Mouse (Mus musculus) testis, postnatal 14 days (tissue): ENCODE results near the gene Tiam2.
A peak's percentile ranks its signal among the peaks of the same experiment; 100 is the strongest.

Source experiments
- DNase-seq: peaks from one replicate; pipeline ENCODE4 v3.0.0; 2021; ENCODE audit warnings: low spot score

Gene Tiam2

DNA sequence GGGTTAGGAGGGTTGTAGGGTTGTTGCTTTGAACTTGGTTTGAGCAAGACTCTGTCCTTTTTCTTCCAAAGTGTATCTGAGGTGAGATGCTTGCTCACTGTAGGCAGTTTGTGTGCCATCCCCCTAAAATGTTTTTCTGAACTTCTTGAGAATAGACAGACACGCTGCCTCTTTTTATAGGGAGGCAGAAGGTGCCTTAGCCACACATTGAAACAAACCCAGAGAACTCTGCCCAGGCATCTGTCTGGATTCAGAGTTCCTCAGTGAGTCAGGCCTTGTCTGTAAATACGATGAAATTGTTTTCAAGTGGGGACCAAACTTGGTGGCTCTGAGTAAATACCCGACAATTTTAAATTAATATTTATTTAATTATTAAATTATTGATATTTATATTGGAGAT, 172.2 kb downstream of the Tiam2 start:
- DNase-seq: no peak

DNA sequence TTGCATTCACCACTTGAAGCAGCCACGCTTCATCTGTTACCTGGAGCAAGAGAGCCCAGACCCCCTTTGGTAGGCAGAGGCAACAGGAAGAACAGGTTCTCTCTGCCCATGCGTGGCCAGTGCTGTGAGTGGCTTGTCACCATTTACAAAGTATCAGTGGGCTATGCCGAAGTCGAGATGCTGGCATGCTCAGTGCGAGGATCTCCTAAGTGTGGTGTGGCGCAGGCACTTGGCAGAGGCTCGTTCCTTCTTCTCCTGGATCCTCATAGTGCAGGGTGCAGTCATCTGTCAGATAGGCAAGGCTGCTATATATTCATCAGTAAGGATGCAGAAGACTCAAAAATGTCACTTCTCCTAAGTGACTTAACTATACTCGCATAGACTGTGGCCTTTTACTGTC, 173.1 kb downstream of the Tiam2 start:
- DNase-seq: no peak

DNA sequence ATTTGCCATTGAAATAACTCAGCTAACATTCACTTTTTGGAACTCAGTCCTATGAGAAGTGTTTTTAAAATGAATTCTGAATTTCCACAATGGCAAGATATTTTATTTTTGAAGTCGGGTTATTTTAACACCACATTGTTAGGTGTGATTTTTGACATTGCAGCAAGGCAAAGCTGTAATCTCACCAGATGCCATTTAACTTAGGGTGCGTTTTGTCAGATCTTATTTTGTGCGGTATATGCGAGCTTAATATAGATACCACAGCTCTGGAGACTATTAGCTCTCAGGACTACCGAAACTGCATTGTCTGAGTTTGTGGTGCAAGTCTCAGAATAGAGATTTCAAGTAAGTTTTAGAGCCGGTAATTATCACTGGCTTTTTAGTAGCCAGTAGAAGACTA, 173.7 kb downstream of the Tiam2 start:
- no peak for DNase-seq

DNA sequence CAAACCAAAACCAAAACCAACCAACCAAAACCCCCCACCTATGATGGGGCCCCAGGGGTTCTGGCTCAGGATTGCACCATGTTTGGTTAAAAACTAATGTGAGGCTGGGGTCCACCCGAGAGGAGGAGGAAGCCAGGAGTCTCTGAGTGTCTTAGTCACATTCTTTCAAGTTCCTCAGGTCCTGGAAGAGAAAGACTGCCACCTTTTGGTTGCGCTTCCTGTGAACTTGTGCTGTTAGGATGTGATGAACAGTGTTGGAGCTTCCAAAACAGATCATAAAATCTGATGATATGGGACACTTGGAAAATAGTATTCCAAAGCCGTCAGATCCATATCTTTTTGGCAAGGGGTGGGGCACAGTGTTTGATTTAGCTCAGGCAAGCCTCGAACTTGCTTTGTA, 174.6 kb downstream of the Tiam2 start:
- DNase-seq: no peak

DNA sequence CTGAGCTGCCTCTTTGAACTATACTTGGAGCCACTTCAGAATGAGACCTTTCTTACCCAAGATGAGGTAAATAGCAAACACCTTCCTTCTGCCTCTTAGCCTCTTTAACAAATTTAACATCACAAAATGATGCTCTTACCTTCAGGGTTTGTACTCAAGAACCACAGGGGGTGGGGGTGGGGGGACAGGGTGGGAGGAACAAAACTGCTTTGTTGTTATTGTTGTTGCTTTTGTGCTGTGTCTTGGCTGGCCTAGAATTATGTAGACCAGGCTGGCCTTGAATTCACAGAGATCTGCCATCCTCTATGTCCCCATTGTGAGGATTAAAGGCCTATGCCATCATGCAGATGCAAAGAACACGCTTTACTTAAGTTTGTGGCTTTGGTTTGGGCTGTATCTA, 179.3 kb downstream of the Tiam2 start:
- no peak for DNase-seq

DNA sequence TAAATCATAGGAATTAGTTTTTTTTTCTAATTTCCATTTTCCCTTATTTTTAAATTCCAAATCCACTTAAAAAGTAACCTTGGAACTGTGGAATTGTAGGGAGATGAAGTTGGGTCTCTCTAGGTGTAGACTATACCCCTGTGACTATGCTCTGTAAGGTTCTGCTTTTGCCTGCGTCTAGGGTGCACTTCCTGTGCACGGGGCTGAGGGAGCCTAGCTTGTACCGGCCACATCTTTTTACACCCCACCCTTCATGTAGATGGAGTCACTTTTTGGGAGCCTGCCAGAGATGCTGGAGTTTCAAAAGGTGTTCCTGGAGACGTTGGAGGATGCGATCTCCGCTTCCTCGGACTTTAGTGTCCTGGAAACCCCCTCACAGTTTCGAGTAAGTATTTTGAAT, 180.1 kb downstream of the Tiam2 start:
- no peak for DNase-seq

DNA sequence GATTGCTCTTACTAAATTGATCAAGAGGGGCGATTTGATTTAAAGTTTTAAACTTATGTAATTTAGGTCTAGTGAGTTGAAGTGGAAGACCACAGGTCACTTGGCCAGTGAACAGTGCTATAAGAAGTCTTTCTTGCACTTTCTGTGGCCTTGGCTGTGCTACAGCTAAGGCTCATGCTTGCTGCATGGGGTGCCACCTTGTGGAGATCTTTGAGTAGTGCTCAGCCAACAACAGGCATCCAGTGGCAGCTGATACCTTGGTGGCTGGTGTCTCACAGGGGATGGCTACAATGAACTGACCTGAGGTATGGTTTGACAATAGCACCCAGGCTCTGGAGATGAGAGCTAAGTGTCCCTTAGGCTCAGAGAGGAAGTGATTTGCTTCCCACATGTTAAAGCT, 183.5 kb downstream of the Tiam2 start:
- peak; percentile 21 for DNase-seq

DNA sequence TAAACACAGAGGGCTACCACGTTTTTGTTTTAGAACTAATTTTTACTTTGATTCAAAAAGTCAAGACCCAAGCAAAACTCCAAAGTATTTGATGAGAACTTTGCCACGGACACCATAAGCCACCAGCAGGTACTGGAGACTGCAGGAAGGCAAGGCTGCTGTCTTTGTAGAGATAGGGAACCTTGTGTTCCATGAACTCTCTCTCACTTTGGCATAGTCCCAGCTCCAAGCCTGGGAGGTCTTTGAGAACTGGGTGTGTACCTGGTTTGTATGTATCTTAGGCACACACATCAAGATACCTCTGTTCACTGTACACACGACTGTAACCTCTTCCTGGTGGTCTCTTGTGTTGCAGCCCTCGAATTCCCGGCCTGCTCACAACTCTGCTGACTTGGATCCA, 187.9 kb downstream of the Tiam2 start:
- no peak for DNase-seq

DNA sequence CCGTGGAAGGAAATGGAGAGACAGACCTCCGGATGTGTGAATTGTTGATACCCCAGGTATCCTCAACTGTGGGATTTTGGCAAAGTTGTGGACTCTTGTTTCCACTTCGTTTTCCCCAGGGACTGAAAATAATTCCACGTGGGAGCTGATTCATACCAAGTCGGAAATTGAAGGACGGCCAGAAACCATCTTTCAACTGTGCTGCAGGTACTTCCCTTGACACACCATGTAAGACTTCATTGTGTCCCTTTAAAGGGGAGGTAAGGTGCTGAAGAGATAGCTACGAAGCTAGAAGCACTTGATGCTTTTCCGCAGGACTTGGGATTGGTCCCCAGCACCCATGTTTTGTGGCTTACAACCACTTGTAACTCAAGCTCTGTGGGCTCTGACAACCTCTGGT, 189.5 kb downstream of the Tiam2 start:
- DNase-seq: no peak

DNA sequence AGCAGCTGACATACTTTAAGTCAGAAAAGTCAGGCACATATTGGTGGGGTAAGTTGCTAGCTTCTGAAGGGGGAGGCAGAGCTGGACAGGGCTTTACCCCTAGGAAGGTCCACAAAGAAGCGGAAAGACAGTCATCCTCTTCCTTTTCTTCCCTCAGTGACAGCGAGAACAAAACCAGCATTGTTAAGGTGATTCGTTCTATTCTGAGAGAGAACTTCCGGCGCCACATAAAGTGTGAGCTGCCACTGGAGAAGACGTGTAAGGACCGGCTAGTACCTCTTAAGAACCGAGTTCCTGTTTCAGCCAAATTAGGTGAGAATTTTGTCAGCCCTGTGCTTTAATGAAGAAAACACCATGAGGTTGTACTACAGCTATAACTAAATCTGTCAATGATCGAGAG, 190.0 kb downstream of the Tiam2 start:
- no peak for DNase-seq

DNA sequence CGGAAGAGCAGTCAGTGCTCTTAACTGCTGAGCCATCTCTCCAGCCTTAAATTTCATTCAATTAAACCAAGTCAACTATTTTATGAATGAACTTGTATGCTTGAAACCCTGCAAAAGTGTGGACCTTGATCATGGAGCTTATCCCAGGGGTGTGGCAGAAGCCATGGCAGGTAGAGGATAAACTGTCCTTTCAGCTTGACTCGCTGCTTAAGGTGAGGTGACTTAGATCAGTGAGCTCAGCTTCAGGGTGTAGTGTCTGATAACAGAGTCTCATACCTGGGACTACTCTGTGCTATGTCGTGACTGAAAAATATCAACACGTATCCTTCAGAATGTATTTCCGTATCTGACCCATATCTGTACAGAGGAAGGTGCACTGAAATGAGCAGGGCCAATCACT, 194.0 kb downstream of the Tiam2 start:
- no peak for DNase-seq

DNA sequence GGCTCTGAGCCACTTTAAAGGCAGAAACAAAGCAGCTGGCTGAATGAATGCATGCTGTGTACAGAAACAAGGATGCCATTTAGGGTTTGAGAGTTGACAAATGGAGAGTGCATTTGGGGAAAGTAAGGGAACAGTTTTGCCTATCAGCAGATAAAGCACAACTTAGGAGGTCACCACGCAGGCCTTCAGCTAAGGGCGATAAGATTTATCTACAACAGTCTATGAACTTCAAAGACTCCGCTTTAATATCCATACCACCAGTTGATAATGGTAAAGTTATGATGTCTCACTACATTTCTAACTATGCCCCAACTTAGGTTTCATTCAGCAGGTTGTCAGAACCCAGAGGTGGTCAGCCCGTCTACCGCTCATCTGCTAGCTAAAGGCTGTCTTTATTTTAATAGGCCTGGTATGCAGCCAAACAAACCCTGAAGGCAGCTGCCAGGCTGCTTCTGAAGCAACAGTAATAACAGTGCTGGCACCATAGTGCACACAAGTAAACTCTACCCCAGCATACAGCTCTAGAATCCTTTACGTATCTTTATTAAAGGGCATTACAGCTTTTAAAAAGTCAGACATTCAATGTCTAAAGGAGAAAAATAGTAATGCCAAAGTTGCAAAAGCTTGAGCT, 201.6 kb downstream of the Tiam2 start:
- DNase-seq: no peak

DNA sequence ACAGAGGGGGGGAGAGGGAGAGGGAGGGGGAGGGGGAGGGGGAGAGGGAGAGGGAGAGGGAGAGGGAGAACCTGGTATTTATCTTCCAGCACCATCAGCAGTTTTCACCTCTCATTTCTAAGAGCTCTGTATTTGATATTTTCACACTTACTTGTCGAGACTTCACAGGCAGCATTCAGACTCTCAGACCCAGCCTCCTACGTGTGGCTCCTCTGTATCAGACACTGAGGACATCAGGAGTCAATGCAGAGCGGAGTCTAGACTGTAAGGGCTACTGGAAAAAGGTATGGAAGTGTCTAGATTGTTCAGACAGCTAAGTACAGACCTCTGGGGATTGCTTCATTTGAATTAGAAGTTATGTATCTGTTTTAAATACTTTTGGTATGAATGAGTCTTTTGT, 203.2 kb downstream of the Tiam2 start:
- no peak for DNase-seq

DNA sequence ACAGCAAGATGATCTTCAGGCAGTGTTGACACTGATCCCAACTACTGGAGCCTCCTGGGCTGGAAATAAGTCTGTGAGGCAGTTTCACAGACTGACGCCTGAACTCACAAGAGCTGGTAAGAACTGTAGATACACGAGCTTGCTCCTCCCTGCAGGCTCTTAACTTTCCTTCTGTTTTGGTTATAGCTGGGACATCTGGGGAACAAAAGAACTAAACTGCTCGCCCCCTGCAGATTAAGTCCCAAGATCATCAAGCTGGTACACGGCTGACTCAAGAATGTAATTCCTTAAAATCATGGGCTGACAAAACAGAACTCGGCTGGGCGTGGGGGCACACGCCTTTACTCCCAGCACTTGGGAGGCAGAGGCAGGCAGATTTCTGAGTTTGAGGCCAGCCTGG, 204.2 kb downstream of the Tiam2 start:
- no peak for DNase-seq

DNA sequence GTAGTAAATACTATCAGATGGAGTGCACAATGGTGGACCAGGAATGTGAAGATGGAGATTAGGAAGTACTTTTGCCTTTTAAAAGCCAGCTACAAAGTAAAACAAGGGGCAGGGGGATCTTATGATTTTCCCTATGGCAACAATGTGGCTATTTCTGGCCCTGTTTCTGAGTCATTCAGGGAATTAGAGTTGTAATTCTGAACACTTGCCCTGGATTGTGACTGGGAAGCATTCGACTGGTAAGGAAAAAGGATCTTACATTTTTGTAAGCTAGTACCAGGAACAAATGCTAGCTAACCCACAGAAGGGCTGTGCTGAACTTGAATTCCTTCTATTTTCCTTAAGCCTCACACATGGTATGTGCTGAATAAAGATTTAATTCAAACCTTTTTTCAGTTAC, 205.3 kb downstream of the Tiam2 start:
- DNase-seq: no peak

DNA sequence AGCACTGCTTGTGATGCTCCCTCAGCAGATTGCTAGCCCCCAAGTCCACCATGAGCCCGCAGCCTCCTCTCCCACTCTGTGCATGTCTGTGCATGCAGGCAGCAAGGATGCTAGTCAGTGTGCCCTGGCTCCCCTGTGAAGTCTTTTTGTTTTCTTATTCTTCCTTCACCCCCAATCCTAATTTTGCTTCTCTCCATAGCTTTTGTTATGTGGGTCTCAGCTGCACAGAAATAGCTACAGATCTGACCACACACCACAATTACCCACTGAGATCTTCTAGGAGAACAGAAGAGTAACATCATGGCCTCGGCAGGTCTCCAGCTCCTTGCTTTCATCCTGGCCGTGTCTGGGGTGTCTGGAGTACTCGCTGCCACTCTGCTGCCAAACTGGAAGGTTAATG, 205.9 kb downstream of the Tiam2 start, which contains the start of gene Cldn20:
Gene Cldn20, plus strand, starts transcription at position 301 of the 400 bp plus-strand sequence.
- no peak for DNase-seq

DNA sequence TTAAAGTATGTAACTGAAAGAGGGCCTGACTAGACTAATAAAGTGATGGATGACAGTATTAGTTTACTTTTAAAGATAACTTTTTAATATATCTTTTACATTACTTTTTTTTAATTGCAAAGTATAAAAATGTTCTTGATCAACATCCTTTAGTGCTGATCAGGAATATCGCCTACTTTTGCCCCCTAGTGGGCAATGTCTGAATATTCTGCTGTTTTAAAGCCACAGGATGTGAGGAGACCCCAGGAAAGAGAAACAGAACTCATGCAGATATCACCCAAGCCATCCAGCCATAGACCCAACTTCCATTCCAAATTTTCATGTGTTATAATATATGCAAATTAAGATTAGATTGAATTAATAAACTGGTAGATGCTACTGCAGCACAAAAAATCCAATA, 207.1 kb downstream of the Tiam2 start:
- DNase-seq: no peak

DNA sequence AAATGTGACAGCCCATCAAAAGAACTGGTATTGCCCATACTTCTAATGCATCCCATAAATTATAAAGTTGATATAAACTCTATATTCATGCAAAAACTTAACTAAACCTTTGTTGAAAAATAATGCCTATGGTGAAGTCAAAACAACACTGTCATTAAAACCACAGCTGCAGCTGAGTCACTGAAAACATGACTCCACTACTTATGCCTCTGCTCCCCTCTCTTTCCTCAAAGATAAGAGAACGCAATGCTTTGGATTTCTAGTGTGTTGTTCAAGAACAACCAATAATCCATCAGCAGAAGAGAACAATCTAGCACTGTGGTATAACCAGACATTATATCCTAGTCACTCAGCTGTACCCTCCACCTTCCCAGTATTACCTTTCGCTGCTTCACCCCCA, 213.9 kb downstream of the Tiam2 start:
- no peak for DNase-seq

DNA sequence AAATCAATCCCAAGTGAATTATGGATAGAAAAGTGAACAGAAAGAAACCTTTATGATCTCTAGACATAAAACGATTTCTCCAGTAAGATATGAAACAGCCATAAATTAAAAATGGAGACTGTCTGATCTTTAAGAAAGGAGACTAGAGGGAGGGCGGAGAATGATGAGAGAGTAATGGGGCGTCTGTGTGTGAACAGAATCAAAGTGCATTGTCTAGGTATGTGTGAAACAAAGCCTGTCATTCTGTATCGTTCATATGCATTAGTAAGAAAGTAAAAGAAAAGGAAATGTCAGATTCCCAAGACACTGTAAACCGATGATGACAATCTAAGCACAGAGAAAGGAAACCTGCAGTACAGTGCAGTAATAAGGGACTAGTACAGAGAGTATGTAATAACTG, 214.7 kb downstream of the Tiam2 start:
- no peak for DNase-seq

DNA sequence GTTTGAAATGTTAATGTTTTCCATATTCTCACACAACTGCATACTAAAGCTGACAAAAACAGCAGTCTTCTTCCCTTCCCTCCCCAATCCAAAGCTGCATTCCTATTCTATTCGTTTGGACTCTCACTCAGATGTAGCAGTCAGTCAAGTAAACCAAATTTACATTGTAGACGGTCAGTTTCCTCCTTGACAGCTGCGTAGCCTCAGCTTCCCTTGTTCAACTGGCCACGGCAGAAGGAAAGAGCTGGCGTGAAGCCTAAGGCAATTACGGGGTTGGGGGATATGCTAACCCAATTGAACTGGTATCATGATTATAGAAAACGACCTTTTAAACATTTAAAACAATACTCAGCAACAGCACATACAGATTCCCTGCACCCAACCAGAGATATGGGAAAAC, 221.4 kb downstream of the Tiam2 start:
- no peak for DNase-seq

DNA sequence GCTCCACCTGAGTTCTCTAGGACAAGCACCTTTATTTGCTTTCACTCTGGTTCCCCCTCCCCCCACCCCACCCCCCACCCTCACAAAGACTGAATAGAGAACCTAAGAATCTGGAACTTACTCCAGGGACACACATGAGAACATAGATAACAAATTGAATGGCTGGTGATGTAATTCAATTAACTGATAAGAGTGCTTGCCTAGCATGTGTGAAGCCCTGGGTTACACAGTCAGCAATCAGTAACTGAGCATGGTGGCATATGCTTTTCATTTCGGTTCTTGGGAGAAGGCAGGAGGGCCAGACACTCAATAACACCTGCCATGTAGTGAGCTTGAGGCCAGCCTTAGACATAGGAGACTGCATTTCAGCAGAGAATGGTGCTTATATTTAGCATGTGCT, 229.9 kb downstream of the Tiam2 start:
- DNase-seq: no peak

DNA sequence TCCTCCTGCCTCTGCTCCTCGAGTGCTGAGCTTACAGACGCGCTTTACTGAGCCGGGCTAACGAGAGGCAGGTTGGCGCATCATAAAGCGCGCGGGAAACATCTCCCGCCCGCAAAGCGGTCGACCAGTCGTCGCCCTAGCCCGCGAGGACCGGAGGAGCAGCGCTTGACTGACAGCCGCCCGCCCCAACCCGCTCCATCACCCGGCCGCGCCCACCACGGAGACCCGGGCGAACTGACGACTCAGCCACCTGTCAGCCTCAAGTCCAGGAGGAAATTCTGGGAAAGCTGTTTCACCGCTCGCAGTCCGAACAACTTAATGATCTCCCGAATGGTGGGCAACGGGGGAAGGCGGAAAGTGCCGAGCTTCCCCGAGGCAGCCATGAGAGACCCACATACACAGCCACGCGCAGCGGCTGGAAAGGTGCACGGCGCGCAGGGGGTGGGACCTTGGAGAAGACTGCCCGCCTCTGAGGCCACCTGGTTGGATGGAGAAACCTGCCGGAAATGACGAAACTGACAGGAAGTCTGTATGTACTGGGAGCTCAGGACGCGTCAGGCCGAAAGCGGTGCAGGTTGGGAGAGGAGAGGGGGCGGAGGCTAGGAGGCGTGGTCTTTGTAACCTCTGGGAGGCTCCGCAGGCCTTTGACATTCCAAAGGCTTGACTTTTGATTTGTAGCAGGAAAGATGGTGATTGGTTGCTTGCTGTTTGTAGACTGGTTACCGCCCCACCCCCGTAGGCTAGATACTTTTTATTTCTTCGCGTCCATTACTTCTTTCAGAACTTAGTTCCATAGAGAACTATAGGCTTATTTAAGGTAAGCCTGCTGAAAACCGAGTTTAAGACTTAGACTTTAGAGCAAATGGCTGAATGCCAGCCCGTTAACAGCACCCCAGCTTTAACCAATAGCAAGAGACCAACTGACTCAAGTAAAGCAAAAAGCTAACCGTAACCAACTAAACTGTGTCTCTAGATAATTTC, 231.2 kb downstream of the Tiam2 start, which contains the start of gene Tfb1m:
Gene Tfb1m, minus strand, starts transcription at position 451 of the 981 bp plus-strand sequence.
- peak; percentile 99 for DNase-seq

DNA sequence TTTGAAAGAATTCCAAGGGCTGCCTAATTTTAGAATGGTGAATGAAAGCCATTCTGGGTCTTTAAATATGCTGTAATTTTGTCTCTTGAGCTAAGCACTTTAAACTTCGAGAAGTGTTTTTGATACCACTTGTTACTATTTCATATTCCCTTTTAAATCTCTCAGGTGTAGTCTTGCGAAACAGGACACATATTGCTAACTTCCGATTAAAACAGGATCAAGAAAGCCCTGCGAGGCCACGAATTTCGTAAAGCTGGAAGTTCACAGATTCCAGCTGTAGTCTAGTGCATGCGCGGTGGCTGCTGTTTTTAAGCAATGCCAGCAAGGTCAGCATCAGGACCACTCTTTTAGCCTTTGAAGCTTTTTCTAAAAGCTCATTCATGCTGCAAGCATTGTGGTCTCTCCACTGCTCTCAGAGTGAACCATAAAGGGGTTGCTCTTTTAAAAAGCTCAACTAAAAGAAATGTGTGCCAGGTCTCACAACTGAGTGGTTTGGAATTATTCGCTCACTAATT, 232.0 kb downstream of the Tiam2 start:
- DNase-seq: no peak
